Mouse (Mus musculus) A20 (cell line): ENCODE results near the gene Skp1a.
A peak's percentile ranks its signal among the peaks of the same experiment; 100 is the strongest.
"Not testable (repeated sequence)": the region's sequence is repeated elsewhere in the genome, so short reads cannot be mapped to it uniquely, and the experiment has no call there.

Experiments used
- DNase-seq: peaks from one replicate; pipeline ENCODE4 v3.0.0-alpha.2; 2011; ENCODE audit warnings: low read depth, low spot score

Skp1a gene

DNA sequence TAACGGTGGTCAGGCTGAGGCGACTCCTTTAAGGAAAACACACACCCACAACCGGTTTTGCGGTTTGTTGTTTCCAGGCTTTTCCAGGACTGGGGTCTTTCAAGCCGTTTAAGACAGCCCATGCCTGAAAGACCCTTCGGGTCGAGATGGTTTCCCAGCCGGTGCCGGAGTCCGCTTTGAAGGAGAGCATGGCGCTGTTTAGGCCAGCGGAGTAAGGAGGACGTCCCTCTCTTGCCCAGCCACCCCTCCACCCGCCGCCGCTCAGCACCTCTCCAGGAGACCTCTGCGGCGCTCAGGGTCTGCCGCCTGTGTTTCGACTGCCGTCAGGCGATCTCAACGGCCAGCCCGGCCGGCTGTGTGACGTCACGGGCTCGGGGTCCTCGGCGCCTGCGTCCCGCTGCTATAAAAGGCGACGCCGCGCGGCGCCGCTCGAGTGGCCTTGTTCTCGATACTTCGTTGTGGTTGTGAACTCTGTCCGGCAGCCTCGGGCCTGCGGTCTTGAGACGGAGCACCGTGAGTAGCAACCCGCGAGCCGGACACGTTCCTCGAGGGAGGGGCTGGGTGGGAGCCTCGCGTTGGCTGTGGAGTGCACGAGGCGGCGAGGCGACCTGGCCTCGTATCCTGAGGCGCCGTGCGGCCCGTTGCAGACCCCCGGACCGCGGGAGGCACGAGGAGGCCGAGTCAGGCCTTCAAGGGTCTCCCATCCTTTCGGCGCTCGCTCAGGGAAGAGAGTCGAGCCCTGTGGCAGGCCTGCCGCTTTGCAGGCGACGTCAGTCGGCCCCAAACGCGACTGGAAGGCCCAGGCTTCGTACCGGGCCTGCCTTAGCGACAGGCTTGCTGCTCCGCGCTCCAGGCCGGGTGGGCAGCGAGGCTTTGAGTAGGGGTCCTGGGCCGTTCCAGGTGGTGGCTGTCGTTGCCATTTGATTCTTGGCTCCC lies at the start of gene Skp1a:
Gene Skp1a, plus strand, starts transcription at position 390 of the 936 bp plus-strand sequence.
- DNase-seq = peak; percentile 93

DNA sequence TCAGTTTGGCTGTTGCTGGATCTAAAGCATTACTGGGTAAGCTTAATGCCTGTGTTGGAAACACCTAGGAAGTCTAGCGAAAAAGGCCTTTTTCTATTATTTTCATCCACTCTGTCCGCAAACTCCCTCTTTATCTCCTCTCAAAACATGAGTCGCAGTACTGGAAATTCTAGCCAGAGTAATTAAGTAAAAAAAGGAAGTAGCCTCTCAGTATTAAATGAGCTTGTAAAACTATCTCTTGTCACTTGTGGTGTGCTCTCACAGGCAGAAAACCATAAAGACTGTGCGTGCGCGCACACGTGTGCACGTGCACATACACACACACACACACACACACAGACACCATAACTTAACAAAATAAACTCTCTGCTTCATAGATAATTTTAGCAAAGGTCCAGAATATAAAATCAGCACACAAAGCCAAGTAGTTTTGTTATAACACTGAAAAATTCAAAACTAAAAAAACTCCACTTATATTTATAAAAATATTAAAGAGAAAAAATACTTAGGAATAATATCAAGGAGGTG lies 35.2 kb upstream of the Skp1a start:
- not testable (repeated sequence) for DNase-seq

DNA sequence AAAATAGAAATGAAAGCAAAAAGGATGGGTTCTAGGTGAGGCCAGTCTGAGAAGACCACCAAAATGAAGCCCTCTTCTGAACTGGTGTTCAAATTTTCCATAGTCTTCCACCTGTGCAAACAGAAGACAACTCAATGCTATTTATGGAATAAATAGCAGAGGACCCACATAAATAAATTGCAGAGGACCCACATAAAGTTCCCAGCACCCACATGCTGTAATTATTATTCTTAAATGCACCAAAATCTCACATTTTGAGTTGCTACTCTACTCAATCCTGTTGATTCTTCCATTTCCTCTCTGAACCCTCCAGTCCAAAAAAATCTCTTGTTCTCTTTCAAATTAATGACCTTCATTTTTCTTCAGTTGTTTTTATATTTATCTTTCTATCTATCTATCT lies 17.9 kb upstream of the Skp1a start, which contains the start of gene Olfr1371:
Gene Olfr1371, minus strand, starts transcription at position 101 of the 400 bp plus-strand sequence.
- no peak for DNase-seq

DNA sequence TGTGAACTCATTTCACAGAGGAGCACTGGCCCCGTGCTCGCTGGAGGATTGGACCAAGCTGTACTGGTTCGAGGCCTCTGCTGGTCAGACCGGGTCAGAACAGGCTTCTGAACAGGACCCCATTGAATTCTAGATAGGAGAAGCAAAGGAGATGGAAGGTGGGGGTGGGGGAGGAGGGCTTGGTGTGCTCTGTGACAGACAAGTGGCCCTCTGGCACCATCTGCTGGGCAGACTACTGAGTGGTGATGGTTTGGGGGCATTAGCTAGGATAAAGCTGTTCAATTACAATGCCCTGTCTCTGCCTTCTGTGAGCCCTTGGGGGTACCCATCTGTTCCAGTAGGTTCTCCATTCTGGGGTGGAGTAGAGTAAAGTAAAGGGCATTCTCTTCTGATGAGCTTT lies 11.5 kb upstream of the Skp1a start:
- peak; percentile 80 for DNase-seq

DNA sequence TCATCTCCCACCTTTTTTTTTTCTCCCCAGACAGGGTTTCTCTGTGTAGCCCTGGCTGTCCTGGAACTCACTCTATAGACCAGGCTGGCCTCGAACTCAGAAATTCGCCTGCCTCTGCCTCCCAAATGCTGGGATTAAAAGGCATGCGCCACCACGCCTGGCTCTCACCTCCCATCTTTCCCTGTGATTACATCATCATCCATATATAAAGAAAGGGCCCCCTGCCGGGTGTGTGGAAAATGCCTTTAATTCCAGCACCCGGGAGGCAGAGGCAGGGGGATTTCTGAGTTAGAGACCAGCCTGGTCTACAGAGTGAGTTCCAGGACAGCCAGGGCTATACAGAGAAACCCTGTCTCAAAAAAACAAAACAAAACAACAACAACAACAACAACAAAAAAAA lies 9.9 kb upstream of the Skp1a start:
- not testable (repeated sequence) for DNase-seq

DNA sequence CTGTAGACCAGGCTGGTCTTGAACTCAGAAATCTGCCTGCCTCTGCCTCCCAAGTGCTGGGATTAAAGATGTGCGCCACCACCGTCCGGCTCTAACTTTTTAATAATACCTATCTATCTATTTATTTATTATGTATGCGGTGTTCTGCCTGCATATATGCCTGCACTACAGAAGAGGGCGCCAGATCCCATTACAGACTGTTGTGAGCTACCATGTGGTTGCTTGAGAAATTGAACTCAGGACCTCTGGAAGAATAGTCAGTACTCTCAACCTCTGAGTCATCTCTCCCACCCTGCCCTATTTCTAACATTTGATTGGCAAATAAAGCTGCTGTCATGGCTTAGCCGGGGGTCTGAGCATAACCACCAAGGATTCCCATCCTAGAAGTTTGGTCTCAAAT lies 8.9 kb upstream of the Skp1a start:
- DNase-seq = peak; percentile 80

DNA sequence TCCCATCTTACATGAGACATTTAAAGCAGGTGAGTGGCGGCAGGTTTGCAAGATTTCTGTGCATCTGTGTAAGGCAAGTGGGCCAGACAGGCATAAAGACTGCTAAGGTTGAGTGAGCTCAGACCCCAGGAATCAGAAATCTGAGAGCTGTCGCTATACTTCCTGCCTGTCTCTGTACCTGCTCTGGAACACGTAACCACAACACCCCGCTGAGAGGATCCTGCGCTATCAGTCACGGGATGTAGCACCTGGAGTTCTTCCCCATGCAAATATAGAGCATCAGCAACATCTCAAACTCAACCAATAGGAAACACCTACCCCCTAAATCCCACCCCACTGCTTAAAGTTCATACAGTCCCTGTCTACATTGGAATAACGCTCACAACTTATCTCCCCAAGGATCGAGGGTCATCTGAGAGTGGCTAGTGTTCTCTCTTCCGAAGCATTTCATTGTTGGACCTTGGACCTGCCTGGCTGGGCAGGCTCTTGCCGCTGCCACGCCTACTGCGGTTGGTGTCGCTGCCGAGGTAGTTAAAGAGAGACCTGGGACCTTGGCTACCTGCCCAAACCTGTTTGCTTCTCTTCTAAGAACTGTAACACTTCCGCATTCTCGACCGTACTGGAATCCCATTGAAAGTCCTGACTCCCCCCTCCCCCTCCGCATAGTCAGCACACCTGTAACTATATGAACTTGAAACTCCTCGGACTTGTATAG lies 7.7 kb upstream of the Skp1a start:
- DNase-seq = peak; percentile 91

DNA sequence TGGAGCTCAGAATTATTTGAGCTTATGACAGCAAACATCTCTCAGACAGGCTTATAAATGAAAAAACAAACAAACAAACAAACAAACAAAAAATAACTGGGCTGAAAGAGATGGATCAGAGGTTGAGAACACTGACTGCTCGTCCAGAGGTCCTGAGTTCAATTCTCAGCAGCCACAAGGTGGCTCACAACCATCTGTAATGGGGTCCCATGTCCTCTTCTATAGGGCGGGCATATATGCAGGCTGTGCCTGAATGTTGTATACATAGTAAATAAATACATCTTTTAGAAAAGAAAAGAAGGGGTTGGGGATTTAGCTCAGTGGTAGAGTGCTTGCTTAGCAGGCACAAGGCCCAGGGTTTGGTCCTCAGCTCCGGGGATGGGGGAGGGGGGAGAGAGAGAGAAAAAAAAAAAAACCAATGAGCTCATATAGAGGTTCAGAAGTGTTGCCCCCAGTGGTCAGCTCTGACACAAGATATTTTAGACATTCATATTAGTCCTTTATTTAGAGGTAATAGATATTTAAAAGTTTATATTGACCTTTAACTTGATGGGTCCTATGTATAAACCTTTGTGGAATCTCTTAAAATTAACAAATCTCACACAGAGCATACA lies 5.7 kb upstream of the Skp1a start:
- peak; percentile 40 for DNase-seq

DNA sequence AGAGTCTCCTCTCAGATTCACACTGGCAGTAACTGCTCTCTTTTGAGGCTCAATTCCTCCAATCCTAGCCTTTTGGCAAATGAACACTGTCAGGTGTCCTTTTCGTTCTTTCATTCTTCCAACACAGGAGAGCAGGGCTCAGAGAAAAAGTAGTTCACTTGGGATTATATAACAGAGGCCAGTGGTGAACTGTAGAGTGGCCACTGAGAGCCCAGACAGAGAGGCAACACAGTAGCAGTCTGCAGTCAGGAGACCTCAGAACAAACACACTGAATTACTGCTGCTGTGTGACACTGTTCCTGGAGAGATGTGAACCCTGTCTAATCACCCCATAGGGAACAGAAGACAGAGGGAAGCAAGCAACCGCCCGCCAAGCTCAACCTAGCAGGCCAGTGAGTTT lies 4.7 kb upstream of the Skp1a start:
- DNase-seq = no peak

DNA sequence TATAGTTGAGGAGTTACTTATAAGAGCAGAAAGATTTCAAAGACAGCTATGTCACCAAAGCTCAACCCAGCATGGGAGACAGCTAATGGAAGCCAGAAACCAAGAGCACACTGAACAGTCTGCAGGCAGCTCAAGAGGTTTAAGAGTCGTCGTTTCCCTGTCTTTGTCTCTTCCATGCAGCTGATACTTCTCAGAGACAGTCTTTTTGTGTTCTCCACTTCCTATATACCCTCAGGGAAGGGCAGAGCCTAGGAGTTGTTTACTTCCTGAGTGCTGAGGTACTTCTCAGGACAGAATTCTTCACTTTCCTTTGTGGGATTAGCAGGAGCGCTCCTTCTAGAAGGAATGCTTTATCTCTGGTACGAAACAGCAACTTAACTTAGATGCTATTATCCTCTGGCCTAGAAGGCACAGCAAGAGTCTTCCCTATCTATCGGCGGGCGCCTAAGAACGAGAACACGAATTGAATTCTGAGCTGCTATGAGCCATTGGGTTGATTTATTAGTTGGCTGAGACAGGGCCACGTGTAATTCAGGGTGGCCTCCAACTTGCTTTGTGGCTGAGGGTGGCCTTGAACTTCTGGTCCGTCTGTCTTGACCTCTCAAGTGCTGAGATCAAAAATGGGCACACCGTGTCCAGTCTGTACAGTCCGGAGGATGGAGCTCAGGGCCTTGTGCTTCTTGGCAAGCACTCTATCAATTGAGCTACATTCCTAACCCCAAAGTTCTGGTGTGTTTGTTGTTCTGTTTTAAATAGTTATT lies 4.1 kb upstream of the Skp1a start:
- no peak for DNase-seq

DNA sequence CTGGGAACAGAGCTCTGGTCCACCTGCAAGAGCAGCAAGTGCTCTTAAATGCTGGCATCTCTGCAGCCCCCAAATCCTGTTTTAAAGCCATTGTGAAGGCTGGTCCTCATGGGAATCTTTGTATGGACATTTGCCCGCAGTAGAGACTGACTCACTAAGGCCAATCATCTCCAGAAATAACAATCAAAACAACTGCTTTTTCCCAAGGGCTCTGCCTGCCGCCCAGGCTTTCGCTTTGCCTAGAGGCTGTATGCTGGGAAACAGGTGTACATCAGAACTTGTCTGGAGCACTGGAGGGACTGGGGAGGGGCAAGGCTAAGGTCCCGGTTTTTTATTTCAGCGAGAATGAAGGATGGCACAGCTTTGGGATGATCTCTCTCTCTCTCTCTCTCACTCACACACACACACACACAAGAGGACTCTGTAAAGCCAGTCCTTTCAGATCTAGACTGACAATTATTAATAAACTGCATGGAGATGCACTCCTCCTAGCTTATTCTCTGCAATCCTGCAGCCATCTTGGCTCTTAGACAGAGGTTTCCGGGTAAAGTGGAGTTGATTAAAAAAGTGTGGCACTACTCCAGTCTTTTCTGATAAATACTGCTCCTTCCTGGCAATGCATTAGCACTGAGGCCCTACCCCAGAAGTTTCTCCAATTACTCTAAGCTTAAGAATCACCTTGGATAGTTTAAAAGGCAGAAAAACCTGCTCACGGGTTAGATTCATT lies 2.9 kb upstream of the Skp1a start:
- DNase-seq = no peak

DNA sequence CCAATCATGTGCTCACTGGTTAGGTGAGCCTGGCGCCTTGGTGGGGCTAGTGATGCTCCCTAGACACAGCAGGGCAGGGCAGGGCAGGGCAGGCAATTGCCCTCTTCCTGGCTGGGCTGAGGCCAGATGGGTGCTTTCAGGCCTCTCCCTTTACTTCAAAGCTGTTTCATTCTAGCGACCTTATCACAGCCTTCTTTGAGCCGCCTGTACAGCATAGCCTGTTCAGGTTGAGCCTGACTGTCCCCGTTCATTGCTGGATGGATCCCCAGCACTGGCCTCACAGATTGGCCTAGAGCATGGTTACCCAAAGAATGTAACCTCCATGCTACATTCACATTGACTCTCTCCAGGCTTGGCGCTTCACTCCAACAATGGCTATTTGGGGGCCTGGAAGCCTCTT lies 1.1 kb upstream of the Skp1a start:
- DNase-seq = no peak

DNA sequence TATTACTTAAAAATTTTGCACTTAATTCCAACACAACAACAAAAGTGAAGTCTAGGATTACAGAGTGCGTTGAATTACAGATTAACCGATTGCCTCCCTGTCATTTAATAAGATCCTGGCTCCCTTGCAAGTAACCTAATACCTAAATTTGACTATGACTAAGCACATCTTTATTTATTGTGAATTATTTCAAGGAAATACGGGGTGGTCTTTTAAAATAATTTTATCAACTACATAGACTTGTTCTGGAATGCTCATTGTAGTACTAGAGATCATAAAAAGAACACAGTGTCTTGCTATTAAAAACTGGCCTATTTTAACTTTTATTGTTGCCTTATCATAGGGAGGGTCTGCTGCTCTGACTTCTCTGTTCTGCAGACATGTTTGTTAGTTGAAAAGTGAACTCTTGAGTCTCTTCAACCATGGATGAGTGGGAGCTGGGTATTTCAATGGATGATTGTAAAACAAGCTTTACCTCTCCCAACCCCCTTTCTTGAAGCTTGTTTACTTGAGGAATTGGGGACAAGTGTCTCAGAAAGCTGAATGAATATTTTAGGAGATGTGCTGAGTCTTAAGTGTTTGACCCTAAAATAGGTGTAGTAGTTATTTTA lies 1.4 kb downstream of the Skp1a start:
- DNase-seq = no peak

DNA sequence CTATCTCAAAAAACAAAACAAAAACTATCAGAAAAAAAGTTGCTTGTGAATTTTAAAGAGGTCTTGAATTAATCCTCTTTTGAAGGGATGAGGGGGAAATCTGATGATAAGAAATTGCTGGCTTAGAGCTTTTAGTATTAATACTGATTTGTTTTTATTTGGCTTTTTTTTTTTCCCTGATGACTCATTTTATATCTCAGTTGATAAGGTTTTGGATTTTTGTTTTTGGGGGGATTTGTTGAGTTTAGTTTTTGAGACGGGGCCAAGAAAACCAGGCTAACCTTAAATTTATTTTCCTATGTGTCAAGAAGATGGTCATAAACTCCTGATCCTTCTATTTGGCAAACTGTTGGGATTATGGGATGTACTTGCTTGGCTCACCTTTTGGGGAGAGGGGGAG lies 2.1 kb downstream of the Skp1a start:
- DNase-seq = no peak

DNA sequence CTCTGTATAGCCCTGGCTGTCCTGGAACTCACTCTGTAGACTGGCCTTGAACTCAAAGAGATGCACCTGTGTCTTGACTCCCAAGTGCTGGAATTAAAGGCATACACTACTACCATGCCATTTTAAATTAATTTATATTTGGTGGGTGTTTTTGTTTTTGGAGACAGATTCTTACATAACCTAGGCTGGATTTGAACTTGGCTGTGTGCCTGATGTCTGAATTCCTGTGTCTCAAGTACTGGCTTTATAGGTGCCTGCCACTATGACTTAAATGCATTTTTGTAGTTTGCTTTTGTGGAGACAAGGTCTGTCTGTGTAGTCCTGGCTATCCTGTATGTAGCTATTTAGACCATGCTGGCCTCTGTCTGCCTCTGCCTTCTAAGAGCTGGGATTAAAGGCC lies 2.7 kb downstream of the Skp1a start:
- DNase-seq = no peak

DNA sequence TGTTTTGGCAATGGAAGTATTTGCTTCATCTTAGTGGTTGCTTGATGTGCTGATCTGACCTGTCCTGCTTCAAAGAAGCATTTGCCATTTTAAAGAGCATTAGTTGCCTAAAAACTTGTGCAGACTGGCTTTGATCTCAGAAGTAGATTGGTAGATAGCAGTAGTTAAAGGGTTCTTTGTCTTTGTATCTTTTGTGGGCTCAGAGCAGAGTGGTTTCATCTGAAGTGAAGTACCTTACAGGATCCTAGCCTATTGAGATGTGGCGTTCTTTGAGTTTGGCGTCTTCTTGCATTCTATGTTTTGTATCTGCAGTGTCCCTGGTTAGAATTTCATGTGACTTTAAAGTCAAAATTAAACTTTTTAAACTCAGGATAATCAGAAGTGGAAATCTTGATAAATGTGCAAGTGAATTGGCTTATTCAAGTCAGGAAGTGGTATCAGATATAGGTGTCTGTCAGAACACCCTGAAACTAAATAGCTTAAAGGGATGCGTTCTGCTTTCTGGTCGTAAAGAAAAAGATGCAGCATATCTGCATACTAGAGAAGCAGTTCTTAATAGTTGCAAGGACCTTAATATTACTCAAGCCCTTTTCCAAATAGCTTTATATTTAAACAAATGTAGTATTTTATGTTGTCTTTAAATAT lies 9.2 kb downstream of the Skp1a start:
- no peak for DNase-seq

DNA sequence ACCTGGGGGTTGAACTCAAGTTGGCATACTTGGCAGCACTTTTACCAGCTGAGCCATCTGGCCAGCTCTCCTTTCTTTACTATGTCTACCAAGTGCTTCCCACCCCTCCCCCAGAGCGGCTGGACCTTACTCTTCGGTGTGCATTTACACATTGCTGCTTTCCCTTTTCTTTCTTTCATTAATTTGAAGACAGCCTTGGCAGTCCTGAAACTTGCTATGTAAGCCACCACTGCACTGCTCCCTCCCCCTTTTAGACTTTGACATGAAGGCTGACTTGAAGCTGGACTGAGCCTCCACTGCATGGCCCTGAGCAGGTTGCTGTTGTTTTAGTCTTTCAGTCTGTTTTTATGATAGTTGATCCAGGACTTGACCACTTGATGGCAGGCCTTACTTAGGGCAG lies 17.7 kb downstream of the Skp1a start:
- DNase-seq = no peak

DNA sequence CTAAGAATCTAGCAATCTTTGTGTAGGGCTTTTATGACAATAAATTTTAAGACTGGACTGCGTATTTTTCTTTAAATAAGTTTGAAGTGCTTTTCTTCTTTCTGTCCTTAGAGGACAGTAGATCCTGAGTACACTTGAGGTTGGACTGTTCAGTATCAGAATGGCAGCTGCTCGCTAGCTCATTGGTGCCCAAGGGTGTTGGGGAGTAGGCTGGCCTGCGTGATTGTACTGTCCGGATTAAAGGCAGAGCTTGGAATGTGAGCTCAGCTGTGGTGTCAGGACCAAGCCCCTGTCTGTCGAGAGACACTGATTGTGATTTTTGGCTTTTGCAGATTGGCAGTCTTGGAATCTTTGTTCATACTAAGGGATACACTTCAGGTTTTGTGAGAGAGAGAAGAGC lies 20.0 kb downstream of the Skp1a start:
- no peak for DNase-seq

DNA sequence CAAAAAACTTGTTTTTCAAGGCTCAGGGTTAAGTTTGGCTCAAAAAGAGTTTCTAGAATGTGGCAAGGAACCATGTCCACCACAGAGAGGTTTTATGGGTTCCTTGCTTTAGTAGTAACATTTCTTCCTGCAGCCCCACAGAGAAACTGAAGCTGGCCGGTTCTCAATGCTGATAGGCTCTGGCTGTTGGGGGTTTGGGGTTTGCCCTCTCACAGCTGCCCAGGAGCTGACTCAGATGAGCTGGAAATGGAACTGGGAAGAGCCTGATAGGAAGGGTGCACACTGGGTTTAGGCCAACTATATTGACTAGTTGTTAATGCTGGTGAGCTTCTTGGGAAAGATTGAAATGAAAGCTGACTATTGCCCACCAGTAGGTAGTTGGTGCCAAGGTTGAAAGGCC lies 20.9 kb downstream of the Skp1a start:
- no peak for DNase-seq
